Mouse (Mus musculus) MEL (cell line): ENCODE results near the gene Dscam.

ENCODE experiments used
- CTCF ChIP-seq, 3 experiments: IDR thresholded peaks in 2 of 3; conservative IDR thresholded peaks in 1 of 3; 2 replicates each; pipeline ENCODE4 v1.5.1; 2011 to 2012; ENCODE audit warnings: low read length in 3 of 3, low read depth in 2 of 3, mild to moderate bottlenecking in 2 of 3, improper control_type of control experiment in 1 of 3, inconsistent platforms in 1 of 3, mixed read lengths in 1 of 3, moderate library complexity in 1 of 3; ENCODE audit not compliant: control insufficient read depth in 1 of 3, insufficient read depth in 1 of 3, poor library complexity in 1 of 3, severe bottlenecking in 1 of 3
- EP300 ChIP-seq, 2 experiments: IDR thresholded peaks; 2 replicates each; pipeline ENCODE4 v1.6.1; 2011; ENCODE audit warnings: improper control_type of control experiment in 2 of 2, low read length in 2 of 2, low read depth in 1 of 2, mild to moderate bottlenecking in 1 of 2
- KAT2A ChIP-seq: conservative IDR thresholded peaks from 2 replicates; pipeline ENCODE4 v1.6.1; 2012; ENCODE audit warnings: low read depth, low read length, improper control_type of control experiment, inconsistent platforms
- POLR2A ChIP-seq, 2 experiments: IDR thresholded peaks; 2 replicates each; pipeline ENCODE4 v1.6.1; 2011 to 2012; ENCODE audit warnings: low read length in 2 of 2, mild to moderate bottlenecking in 2 of 2, control low read depth in 1 of 2, improper control_type of control experiment in 1 of 2, low read depth in 1 of 2, moderate library complexity in 1 of 2; ENCODE audit not compliant: control insufficient read depth in 1 of 2, insufficient read depth in 1 of 2, poor library complexity in 1 of 2
- TBP ChIP-seq: IDR thresholded peaks from 2 replicates; pipeline ENCODE4 v1.8.0; 2011; ENCODE audit warnings: low read depth, low read length, improper control_type of control experiment

DNA sequence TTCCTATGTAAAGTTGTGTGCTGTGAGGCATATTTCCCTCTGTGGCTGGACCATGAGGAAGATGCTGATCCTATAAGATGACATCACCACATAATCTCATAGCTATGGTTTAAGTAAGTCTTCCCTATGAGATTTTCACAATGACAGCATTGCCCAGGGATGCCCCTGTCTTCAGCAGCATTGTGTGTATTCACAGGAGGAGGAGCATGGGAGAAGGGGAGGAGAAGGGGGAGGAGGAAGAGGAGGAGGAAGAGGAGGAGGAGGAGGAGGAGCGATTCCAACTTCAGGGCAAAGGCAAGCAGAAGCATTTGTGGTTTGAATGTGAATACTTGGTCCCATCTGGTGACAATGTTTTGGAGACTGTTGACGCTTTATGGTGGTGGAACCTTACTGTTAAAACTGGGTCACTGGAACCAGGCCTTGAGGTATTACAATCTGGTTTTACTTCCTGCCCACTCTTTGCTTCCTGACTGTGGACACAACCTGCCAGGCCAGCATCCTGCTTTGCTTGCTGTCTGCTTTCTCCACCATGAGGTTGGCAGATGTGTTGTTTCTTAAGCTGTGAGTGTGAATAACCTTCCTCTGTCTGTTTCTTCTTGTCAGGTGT is 154.2 kb downstream of the Dscam start:
- TF ChIP-seq POLR2A (IDR thresholded peaks at IDR 0.05; ENCODE audit: control insufficient read depth in 1 of 2, insufficient read depth in 1 of 2, low read depth in 1 of 2, low read length in 2 of 2, poor library complexity in 1 of 2) = no peak
- no peak for TF ChIP-seq TBP
- TF ChIP-seq EP300 (IDR thresholded peaks at IDR 0.05; ENCODE audit: low read depth in 1 of 2, low read length in 2 of 2) = no peak
- no peak for TF ChIP-seq KAT2A
- TF ChIP-seq CTCF (IDR thresholded peaks at IDR 0.05 in 2 of 3, conservative IDR thresholded peaks at IDR 0.05 in 1 of 3; ENCODE audit: control insufficient read depth in 1 of 3, insufficient read depth in 1 of 3, low read depth in 2 of 3, low read length in 3 of 3, poor library complexity in 1 of 3, severe bottlenecking in 1 of 3) = no peak
